Mouse (Mus musculus) frontal cortex, postnatal 10 days (tissue): ENCODE measurements around the gene Sox4.

Experiments used
- DNase-seq, 2 experiments: peaks; one replicate each; pipeline ENCODE4 v3.0.0; 2022; ENCODE audit warnings: low spot score in 2 of 2, mixed read lengths in 1 of 2

Gene Sox4

GRCm38 (mm10) chr13:28947740-28948441 lies 5.6 kb downstream of the Sox4 start:
- DNase-seq, result no peak

- no peak for DNase-seq
Observed at GRCm38 (mm10) chr13:28946565-28947135, 6.9 kb downstream of the Sox4 start.

- no peak for DNase-seq
Observed at GRCm38 (mm10) chr13:28945681-28946080, 7.8 kb downstream of the Sox4 start.

- no peak for DNase-seq
Observed at GRCm38 (mm10) chr13:28942926-28943325, 10.6 kb downstream of the Sox4 start.

GRCm38 (mm10) chr13:28941983-28942630 lies 11.4 kb downstream of the Sox4 start:
- DNase-seq, result no peak

- DNase-seq, result no peak
Observed at GRCm38 (mm10) chr13:28933375-28933774, 20.1 kb downstream of the Sox4 start.

- DNase-seq, result no peak
Observed at GRCm38 (mm10) chr13:28931776-28932175, 21.7 kb downstream of the Sox4 start.

- DNase-seq, result no peak
Observed at GRCm38 (mm10) chr13:28931266-28931665, 22.2 kb downstream of the Sox4 start.

GRCm38 (mm10) chr13:28930364-28930763 lies 23.1 kb downstream of the Sox4 start:
- no peak for DNase-seq

GRCm38 (mm10) chr13:28929936-28930335 lies 23.6 kb downstream of the Sox4 start:
- DNase-seq, result no peak

- no peak for DNase-seq
Observed at GRCm38 (mm10) chr13:28923136-28923535, 30.4 kb downstream of the Sox4 start.

GRCm38 (mm10) chr13:28917379-28918250 lies 35.9 kb downstream of the Sox4 start:
- DNase-seq, result no peak

GRCm38 (mm10) chr13:28913656-28914055 lies 39.9 kb downstream of the Sox4 start:
- DNase-seq, result no peak

GRCm38 (mm10) chr13:28906981-28907380 lies 46.5 kb downstream of the Sox4 start:
- no peak for DNase-seq
